Comparison of ENCODE assay signal across 8 mouse cellular contexts in the genomic region with DNA sequence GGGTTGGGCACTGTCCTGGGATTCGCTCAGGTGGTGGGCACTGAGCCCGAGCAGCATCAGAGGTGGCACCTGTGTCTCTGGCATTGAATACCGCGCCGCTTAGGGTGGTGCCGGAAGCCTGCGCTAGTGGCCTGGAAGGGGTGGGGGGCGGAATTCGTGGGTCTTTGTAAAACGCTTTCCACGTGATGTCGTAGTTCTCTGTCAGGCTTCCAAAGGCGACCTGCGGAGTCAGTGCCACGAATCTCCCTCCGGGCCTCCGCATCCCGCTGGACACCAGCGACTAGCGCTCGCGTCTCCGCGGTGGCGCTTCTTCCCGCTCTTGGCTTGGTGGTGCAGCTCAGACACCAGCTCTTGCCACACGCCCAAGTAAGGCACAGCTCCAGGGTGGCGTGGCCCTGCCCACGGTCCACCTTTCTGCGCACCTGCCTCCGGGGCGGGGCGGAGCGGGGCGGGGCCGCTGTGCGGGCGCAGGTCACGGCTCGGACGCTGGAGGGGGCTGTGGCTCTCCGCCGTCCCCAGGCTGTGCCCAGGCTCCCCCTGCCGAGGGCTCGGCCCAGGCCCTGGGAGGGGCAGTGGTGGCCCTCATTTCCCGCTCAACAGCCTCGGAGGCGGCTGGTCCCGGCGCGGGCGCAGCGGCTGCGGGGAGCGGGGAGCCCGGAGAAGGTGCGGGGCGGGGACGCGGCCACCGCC. TPM values are rescaled to one million over a fixed set of nuclear protein-coding genes. Genes with fewer than 3 reads are reported as not detected.
DNase-seq lines count a peak whose midpoint lies in the region; ATAC-seq and TF ChIP-seq lines count a peak whose summit lies in the region.

Farp1 (plus strand) TSS at position 228 of the 690 bp plus-strand sequence.

- peak; percentile 92 for ATAC-seq in forebrain, postnatal 0 days

- H3K9ac ChIP-seq in forebrain, postnatal 0 days, result peak within 1 kb of the TSS; percentile 98

- peak within 1 kb of the TSS; percentile 85 for H3K4me3 ChIP-seq in E14TG2a.4 (replicated peaks; ENCODE audit: low read length)
- peak within 1 kb of the TSS; percentile 81 for H3K4me3 ChIP-seq in forebrain, postnatal 0 days (ENCODE audit: low read depth, low read length)
- peak within 1 kb of the TSS; percentile 86 for H3K4me3 ChIP-seq in lung, adult 2 months (replicated peaks; ENCODE audit: extremely low read depth, low read depth, low read length)
- peak within 1 kb of the TSS; percentile 90 for H3K4me3 ChIP-seq in olfactory bulb, adult 2 months (ENCODE audit: insufficient read depth, low read depth, low read length)

- no peaks in the 10 kb centered on the region for H3K36me3 ChIP-seq in E14TG2a.4 (ENCODE audit: insufficient read depth, low read length)
- H3K36me3 ChIP-seq in forebrain, postnatal 0 days (ENCODE audit: insufficient read depth), result no peaks in the 10 kb centered on the region

- no peaks in the 10 kb centered on the region for H3K9me3 ChIP-seq in E14TG2a.4 (ENCODE audit: low read length)
- H3K9me3 ChIP-seq in forebrain, postnatal 0 days (ENCODE audit: low read length), result no peaks in the 10 kb centered on the region

- TF ChIP-seq CTCF in E14TG2a.4 (conservative IDR thresholded peaks at IDR 0.05; ENCODE audit: low read length), result no peak
- peak; percentile 81 for TF ChIP-seq CTCF in forebrain, postnatal 0 days (IDR thresholded peaks at IDR 0.05; ENCODE audit: low read depth)
- TF ChIP-seq CTCF in lung, adult 2 months (IDR thresholded peaks at IDR 0.05; ENCODE audit: insufficient read depth, low read length), result peak; percentile 45; the same call in 1 of the 2 replicates
- TF ChIP-seq CTCF in olfactory bulb, adult 2 months (IDR thresholded peaks at IDR 0.05; ENCODE audit: insufficient read depth, low read depth, low read length), result peak; percentile 44; the same call in 1 of the 2 replicates

- intact Hi-C loops in heart, postnatal 25 days (cut with DNase I), result loop anchor here (2.0 to 10.0 kb wide), 6 partner anchors 77 to 420 kb away; partner anchors contain the start of gene Ipo5

- WGBS in forebrain, postnatal 0 days, result 4% methylated on average over 61 of the region's 61 CpGs
- 2% methylated on average over 61 of the region's 61 CpGs for WGBS in lung, adult 2 months
- 1% methylated on average over 61 of the region's 61 CpGs for WGBS in olfactory bulb, adult 2 months

- H3K27ac ChIP-seq in forebrain, postnatal 0 days (ENCODE audit: low read depth, low read length), result peak within 1 kb of the TSS; percentile 92
- H3K27ac ChIP-seq in olfactory bulb, adult 2 months (ENCODE audit: insufficient read depth, low read depth, low read length), result peak within 1 kb of the TSS; percentile 79

- peaks cover 60% of the 10 kb centered on the region for H3K27me3 ChIP-seq in E14TG2a.4 (ENCODE audit: insufficient read depth, low read length)
- no peaks in the 10 kb centered on the region for H3K27me3 ChIP-seq in forebrain, postnatal 0 days (ENCODE audit: insufficient read depth, low read length)

- peaks cover 26% of the 10 kb centered on the region for H3K4me1 ChIP-seq in E14TG2a.4 (replicated peaks; ENCODE audit: low read depth, low read length)
- H3K4me1 ChIP-seq in forebrain, postnatal 0 days (ENCODE audit: insufficient read depth), result peaks cover 24% of the 10 kb centered on the region
- peaks cover 5% of the 10 kb centered on the region for H3K4me1 ChIP-seq in lung, adult 2 months (ENCODE audit: control insufficient read depth, insufficient read depth, low read length)
- peaks cover 12% of the 10 kb centered on the region for H3K4me1 ChIP-seq in olfactory bulb, adult 2 months (ENCODE audit: control insufficient read depth, insufficient read depth, low read length)

- peak within 1 kb of the TSS; percentile 90 for H3K4me2 ChIP-seq in forebrain, postnatal 0 days (ENCODE audit: low read depth)

- TF ChIP-seq POLR2A in lung, adult 2 months (IDR thresholded peaks at IDR 0.05; ENCODE audit: borderline replicate concordance, extremely low read depth, low read depth, low read length), result peak; percentile 60; the same call in 1 of the 2 replicates
- peak; percentile 36; the same call in 1 of the 2 replicates for TF ChIP-seq POLR2A in olfactory bulb, adult 2 months (IDR thresholded peaks at IDR 0.05; ENCODE audit: insufficient read depth, low read depth, low read length)

- peak; percentile 89 for DNase-seq in cerebellum, adult 11 months
- DNase-seq in forebrain, postnatal 0 days, result peak; percentile 83
- peak; percentile 78 for DNase-seq in heart, postnatal 25 days (ENCODE audit: low spot score)
- DNase-seq in layer of hippocampus, adult 18-20 months (ENCODE audit: low spot score in 2 of 2), result peak; percentile 55 to 70
- DNase-seq in lung, adult 2 months, result peak; percentile 90
- peak; percentile 13 for DNase-seq in thymus, postnatal 0 days (ENCODE audit: low spot score)

RNA-seq across cellular contexts. Expression of gene Farp1, which starts in this region (rescaled TPM):
- 88.9 and 120 TPM in 2 replicates for total RNA-seq in forebrain, postnatal 0 days (2014; rRNA removed)
- polyA plus RNA-seq in forebrain, postnatal 0 days (2015; fragmentation: Nextera tagmentation; extraction: Ambion mirVana), result 31.6 and 48.3 TPM in 2 replicates
- 10 to 100 TPM; 10.7 to 12.0 TPM for total RNA-seq in heart, postnatal 25 days (2021)
- total RNA-seq in layer of hippocampus, adult 18-20 months (2021), result 10 to 100 TPM; 92.2 to 98.8 TPM
- polyA plus RNA-seq in lung, adult 2 months (2012; rRNA removed), result 37.2 and 42.3 TPM in 2 replicates
- polyA plus RNA-seq in olfactory bulb, adult 2 months (2012; ENCODE audit: insufficient read depth, insufficient read length, low replicate concordance, missing spikeins), result not detected in 2 replicates
- 4.9 and 5.1 TPM in 2 replicates for polyA plus RNA-seq in thymus, postnatal 0 days (2015; fragmentation: Nextera tagmentation; extraction: Ambion mirVana)

Comparison
In these comparisons a context has a peak if more than half of its experiments do, and no peak if none do; other contexts are left out.
1. Peak in every context shown above with its lines: DNase-seq, ATAC-seq, H3K4me3 ChIP-seq and H3K27ac ChIP-seq.
2. DNase-seq: peak in every context shown above with its lines; median percentile 90 in lung, adult 2 months; 89 in cerebellum, adult 11 months; 83 in forebrain, postnatal 0 days; 78 in heart, postnatal 25 days; 62 in layer of hippocampus, adult 18-20 months; 13 in thymus, postnatal 0 days.